Mouse (Mus musculus) NIH3T3 (cell line): ENCODE measurements around the gene Sox10.

Source experiments
- DNase-seq: peaks from one replicate; pipeline ENCODE4 v3.0.0-alpha.2; 2012; ENCODE audit warnings: low read depth

Sox10 gene

DNA sequence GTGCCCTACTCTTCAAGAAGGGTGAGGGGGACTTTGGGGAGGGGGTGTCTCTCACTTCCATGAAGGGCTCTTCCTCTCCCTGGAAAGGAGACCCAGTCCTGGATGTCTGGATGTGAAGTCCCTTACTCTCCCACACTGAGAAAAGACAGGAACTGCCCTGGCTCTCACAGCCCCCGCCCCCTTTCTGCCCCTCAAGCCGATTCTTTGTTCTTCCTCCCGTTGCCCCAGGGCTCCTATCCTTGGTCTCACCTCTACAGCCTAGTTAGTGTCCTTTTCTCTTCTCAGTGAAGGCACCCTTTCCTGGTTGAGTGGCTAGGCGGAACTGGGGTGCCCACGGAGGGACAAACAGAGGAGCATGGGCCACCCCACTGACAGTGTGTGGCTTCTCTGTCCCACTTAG is at the start of gene Sox10:
TSS of gene Sox10 (minus strand) at position 101 of the 400 bp plus-strand sequence.
- DNase-seq = no peak

GRCm38 (mm10) chr15:79213591-79213990 is 48.6 kb upstream of the Sox10 start:
- DNase-seq = no peak

- DNase-seq = no peak
Observed at GRCm38 (mm10) chr15:79212750-79213446, 47.9 kb upstream of the Sox10 start.

DNA sequence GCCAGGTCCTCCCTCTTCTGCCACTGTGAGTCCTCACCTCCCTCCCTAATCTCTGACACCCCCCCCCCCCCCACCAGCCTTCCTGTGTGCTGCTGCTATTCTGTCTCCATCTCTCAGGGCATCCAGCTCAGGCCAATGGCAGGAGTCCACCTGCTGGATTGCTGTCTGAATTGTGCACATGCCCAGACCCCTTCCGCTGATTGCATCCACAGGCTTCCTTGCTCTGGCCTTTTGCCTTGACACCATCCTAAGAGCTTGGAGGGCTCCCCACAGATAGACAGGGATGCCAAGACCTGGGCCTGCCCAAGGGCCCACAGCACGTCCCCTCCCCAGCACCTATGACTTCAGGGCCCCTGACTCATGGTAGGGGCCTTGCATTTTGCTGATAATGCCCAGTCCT is 45.3 kb upstream of the Sox10 start:
- DNase-seq = no peak

- no peak for DNase-seq
Observed at GRCm38 (mm10) chr15:79208758-79209439, 43.9 kb upstream of the Sox10 start.

DNA sequence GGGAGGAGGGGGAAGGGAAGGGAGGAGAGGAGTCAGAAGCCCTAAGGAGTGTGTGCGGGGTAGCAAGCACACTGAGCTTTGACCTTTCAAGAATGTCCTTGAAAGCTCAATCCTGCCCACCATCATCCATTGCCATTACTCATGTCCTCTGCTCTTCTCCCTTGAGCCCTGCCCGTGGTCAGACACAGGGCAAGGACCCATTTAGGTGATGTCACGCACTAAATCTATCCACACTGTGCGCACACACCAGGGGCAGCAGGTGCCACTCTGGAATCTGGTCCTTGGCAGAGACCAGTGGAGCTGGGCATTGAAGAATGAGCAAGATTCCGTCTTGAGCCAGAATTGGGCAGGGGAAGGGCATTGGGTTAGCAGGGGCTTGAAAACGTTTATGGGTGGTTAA is 43.2 kb upstream of the Sox10 start:
- no peak for DNase-seq

DNA sequence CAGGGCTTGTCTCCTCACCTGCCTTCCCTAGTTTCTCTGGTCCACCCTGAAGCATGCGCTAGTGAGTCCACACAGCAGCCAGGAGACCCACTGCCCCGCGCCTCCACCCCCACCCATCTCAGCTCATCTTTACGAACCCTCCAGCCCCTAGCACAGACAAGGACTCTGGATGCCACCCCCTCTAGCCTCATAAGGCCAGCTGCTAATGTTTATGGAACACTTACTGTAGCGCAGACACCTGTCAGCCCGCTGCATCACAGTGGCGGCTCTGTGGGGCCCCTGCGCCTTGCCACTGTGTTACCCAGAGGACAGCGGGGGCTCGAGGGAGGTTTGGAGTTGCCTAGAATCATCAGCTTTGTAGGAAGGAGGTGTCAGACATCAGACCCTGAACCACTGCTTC is 37.5 kb upstream of the Sox10 start:
- DNase-seq = no peak

DNA sequence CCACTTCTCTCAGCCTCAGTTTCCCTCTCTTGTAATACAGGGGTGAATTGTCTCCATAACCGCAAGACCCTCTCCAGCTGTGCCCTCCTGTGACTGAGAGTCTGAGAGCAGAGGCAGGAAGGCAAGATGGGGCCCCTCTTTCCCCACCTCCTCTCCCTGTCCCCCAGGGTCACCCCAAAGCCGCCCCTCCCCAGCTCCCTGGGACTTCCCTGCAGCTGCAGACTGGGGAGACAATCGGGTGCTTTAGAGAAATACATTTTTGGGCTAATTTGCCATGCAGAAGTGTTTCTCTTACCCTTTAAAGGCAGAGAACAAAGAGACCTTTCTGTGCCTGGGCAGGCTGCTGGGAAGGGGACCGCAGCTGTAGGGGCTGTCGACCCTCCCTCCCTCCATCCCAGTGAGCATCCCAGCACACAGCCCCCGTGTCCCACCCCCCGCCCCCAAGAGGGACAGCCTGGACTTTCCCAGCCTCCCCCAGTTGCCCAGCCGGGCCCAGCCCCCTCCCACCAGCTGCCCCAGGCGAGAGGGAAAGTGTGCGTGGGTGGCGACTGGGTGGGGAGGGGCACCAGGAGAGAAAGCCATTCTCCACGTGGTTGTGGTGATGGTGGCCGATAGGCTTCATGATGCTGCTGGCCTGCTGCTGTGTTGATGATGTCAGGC is 36.6 kb upstream of the Sox10 start:
- DNase-seq = no peak

DNA sequence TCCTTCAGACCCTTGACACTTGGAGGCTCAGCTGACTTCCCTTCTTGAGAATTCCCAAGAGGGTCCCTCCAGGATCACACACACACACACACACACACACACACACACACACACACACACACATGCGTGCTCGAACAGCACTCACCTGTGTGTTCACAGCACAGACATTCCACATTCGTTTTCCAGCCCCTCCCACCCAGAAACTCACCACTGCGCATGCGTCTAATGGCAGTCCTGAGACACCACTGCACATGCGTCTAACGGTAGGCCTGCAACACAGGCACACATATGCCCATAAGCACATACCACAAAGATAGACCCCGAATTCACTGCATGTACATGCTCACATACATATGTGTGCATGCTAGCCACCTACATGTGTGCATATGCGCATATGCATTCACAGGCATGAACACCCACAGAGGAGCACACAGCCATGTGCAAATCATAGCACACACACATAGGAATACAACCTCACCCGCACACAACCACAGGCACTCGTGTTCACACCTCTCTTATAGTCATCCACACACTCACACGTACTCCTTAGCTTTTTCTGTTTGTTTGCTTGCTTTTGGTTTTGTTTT is 34.4 kb upstream of the Sox10 start:
- DNase-seq = no peak

DNA sequence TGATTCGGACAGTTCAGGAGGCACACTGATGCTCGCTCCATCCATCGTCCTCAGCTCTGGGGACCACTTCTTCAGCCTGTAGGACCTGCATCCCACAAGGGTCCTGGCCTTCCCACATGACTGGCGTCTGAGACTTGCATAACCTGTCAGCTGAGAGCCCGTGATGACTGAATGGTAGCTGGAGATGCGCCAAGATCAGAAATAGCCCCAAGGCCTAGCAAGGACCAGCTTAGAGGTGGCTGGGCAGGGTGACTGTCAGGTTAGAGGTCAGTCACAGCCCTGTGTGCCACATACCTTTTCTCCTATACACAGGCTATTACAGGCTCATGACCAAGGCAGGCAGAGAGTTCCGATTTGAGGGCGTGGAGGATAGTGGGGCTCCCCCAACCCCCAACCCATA is 30.5 kb upstream of the Sox10 start:
- peak; percentile 58 for DNase-seq

DNA sequence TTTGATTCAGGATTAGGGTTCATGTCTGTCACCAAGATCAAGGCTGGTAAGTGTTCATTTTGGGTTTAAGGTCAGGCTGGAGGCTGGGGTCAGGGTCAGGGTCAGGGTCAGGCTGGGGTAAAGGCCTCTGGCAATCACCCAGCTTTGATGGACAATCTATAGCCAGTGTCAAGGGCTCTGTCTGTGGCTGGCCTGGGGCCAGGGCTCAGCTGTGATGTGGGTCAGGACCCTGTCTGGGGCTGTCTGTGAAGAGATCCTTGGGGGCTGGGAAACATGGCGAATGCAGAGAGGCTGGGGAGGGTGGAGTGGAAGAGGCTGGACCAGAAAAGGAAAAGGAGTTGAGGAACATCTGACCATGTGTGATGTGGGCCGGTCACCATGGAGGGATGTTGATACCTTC is 29.9 kb upstream of the Sox10 start:
- no peak for DNase-seq

DNA sequence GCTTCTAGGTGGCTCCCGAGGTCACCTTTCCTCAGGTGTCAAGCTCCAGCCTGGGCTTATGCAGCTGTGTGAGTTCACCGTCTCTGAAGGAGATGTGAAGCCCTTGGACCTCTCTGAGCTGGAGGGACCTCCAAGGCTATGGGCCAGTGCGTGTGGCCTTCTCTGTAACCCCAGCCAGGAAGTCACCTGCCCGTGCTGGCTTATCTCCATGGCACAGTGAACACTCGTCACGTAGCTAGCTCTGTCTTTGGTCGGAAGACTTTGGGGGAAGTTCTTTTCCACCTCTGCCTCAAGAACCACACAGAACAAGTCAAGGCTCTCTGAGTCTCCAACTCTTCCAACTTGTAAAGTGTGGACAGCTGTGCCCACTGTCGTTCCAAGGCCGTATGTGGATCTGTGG is 29.0 kb upstream of the Sox10 start:
- no peak for DNase-seq

- DNase-seq = peak; percentile 83
Observed at GRCm38 (mm10) chr15:79192885-79193845, 28.1 kb upstream of the Sox10 start.

DNA sequence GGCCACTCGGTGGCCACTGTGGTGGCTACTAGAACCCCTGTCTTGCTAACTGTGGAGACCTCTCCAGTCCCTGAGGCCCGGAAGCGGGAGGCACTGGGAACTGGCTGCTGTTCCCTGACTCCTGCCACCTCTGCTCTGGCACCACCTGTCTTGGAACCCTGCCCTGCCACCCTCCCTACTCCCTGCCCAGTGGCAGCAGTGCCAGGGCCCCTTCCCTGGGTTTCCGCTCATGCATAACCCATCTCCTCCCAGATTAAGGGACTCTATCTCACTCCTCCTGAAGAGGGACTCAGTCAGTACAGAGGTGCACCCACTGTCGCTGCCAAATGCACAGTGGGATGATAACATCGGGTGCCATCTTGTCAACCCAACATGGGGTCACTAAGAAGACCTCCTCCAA is 27.4 kb upstream of the Sox10 start:
- no peak for DNase-seq

DNA sequence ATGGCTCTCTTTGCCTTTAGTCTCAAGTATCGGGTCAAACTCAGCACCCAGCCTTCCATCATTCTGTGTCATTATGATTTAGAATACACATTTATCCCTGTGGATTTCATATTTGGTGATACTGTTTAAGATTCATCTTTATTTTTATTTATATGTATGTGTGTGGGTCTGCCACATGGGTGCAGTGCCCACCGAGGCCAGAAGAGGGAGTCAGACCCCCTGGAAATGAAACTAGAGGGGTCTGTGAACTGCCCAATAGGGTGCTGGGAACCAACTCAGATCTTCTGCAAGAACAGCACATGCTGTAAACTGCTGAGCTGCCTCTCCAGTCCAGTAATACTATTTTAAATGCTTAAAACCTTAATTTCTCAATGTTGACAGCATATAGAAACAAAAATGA is 26.4 kb upstream of the Sox10 start:
- no peak for DNase-seq

- DNase-seq = no peak
Observed at GRCm38 (mm10) chr15:79187819-79188218, 22.8 kb upstream of the Sox10 start.

DNA sequence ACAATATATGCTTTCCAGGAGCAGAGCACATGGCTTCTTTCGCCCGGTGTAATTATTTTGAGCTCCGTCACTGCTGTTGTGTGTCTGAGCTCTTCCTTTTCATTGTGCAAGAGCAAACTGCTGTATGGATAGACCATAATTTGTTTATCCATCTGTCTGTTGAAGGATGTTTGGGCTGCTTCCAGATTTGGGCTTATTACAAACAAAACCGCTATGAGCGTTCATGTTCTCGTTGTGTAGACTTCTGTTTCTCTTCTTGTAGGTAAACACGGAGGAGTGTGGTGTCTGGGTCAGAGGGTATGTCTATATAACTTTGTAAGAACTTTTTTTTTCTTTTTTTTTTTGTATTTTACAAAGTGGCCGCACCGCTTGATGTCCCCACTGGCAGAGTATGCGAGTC is 20.2 kb upstream of the Sox10 start:
- peak; percentile 60 for DNase-seq

DNA sequence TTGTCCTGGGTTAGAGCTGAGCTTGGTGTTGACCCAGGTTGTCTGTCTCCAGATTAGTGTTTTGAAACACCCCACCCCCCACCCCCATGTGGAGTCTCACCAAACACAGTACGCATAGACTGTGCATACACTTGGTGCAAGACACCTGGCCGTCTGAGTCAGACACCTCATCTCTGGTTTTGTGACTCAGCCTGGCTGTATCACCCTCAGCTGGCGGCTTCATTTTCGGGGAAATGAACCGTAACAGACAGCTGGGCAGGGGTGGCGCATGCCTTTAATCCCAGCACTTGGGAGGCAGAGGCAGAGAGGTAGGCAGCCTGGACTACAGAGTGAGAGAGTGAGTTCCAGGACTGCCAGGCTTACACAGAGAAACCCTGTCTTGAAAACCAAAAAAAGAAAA is 11.9 kb upstream of the Sox10 start:
- DNase-seq = peak; percentile 25

DNA sequence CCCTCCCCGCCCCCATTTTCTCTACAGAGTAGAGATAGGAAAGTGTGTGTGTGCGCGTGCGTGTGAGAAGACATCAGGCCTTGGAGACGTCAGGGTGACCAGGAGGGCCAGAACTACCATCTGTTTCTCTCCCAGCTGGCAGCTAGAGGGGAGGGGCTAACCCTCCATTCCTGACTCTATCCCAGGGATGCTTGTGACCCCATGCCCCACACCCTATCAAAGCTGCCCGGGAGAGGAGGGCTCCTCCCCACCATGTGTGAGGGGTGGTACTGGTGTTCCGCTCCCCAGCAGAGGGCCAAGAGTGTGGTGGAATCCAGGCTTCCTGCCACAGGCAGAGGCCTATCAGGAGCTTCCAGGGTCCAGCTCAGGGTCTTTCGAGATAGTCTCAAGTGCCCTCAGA is 1.7 kb upstream of the Sox10 start:
- no peak for DNase-seq

- DNase-seq = no peak
Observed at GRCm38 (mm10) chr15:79164251-79164650, 789 bp downstream of the Sox10 start.

- DNase-seq = no peak
Observed at GRCm38 (mm10) chr15:79162822-79163221, 2.2 kb downstream of the Sox10 start.

DNA sequence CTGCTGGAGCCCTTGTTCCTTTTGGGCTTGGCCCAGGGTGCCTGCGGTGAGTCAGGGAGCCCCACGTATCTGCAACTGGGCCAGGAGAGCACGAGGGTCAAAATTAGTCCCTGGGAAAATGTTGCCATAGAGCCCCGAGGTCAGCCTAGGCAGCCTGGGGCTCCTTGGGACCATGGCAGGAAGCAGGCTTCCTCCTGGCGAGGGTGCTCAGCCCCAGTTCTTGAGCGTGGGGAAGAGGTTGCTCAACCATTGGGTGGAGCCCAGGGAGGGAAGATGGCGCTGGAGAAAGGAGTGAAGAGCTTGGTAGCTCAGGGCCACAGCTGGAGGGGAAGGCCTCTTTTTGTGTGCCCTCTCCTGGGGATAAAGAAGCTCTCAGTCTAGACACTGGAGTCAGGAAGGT is 2.7 kb downstream of the Sox10 start:
- DNase-seq = peak; percentile 58
